Mouse (Mus musculus): ENCODE results near the gene Avpr1b. TPM values are rescaled to one million over a fixed set of nuclear protein-coding genes. Genes with fewer than 3 reads are reported as not detected.

Gene Avpr1b
- total RNA-seq, 1 experiment: not detected

GRCm38 (mm10) chr1:131613361-131614133, 14.5 kb downstream of the Avpr1b start:
- in situ Hi-C loops (cut with MboI; ENCODE audit: low sequenced_read_pairs in 2 of 2, unreplicated experiment in 2 of 2): no loop called here
- DNase-seq (ENCODE audit: low read depth, low spot score): peak; percentile 91
- H3K4me1 ChIP-seq (ENCODE audit: control insufficient read depth in 2 of 2, insufficient read depth in 2 of 2, low read length in 2 of 2, poor library complexity in 1 of 2): peaks cover 0 to 2% of the 10 kb centered on the region in 2 experiments; a peak in 1 of 4 replicates
- no peak overlapping the region for H3K9ac ChIP-seq (ENCODE audit: insufficient read depth, low read depth, low read length, poor library complexity, severe bottlenecking)
- H3K4me3 ChIP-seq (ENCODE audit: insufficient read depth in 1 of 2, low read depth in 1 of 2, low read length in 2 of 2, poor library complexity in 1 of 2, severe bottlenecking in 1 of 2): peak overlapping the region in 1 of 2 experiments; percentile 3; a peak in 1 of 4 replicates
- no peak overlapping the region for H3K27ac ChIP-seq (ENCODE audit: insufficient read depth, low read depth, low read length, poor library complexity, severe bottlenecking)
- no peak for TF ChIP-seq HCFC1 (IDR thresholded peaks at IDR 0.05; ENCODE audit: borderline replicate concordance, insufficient read depth, low read length)
- TF ChIP-seq ZNF384 (IDR thresholded peaks at IDR 0.05; ENCODE audit: low read depth, low read length): peak; percentile 99
- H3K9me3 ChIP-seq (ENCODE audit: control insufficient read depth, insufficient read depth, low read depth, low read length): no peaks in the 10 kb centered on the region
- no peaks in the 10 kb centered on the region for H3K36me3 ChIP-seq (ENCODE audit: control insufficient read depth, insufficient read depth, low read length, poor library complexity, severe bottlenecking)

GRCm38 (mm10) chr1:131614641-131615040, 15.6 kb downstream of the Avpr1b start:
- in situ Hi-C loops (cut with MboI; ENCODE audit: low sequenced_read_pairs in 2 of 2, unreplicated experiment in 2 of 2): no loop called here

GRCm38 (mm10) chr1:131616131-131616530, 17.1 kb downstream of the Avpr1b start:
- Histone ChIP-seq H3K4me1 (ENCODE audit: control insufficient read depth in 2 of 2, insufficient read depth in 2 of 2, low read length in 2 of 2, poor library complexity in 1 of 2) (peaks cover 0 to 2% of the 10 kb centered on the region in 2 experiments; a peak in 1 of 4 replicates), H3K27ac (ENCODE audit: insufficient read depth, low read depth, low read length, poor library complexity, severe bottlenecking) (no peak overlapping the region), H3K36me3 (ENCODE audit: control insufficient read depth, insufficient read depth, low read length, poor library complexity, severe bottlenecking) (no peaks in the 10 kb centered on the region), H3K4me3 (ENCODE audit: insufficient read depth in 1 of 2, low read depth in 1 of 2, low read length in 2 of 2, poor library complexity in 1 of 2, severe bottlenecking in 1 of 2) (no peak overlapping the region), H3K9me3 (ENCODE audit: control insufficient read depth, insufficient read depth, low read depth, low read length) (no peaks in the 10 kb centered on the region), H3K9ac (ENCODE audit: insufficient read depth, low read depth, low read length, poor library complexity, severe bottlenecking) (no peak overlapping the region)
- no peak for TF ChIP-seq ZC3H11A (IDR thresholded peaks at IDR 0.05; ENCODE audit: borderline replicate concordance, low read depth, low read length)
- TF ChIP-seq MAFK (IDR thresholded peaks at IDR 0.05; ENCODE audit: insufficient read depth, low read depth, low read length): no peak
- TF ChIP-seq CHD2 (IDR thresholded peaks at IDR 0.05; ENCODE audit: low read depth, low read length): no peak
- TF ChIP-seq HCFC1 (IDR thresholded peaks at IDR 0.05; ENCODE audit: borderline replicate concordance, insufficient read depth, low read length): no peak
- TF ChIP-seq ZNF384 (IDR thresholded peaks at IDR 0.05; ENCODE audit: low read depth, low read length): no peak
- no peak for DNase-seq (ENCODE audit: low read depth, low spot score)
- in situ Hi-C loops (cut with MboI; ENCODE audit: low sequenced_read_pairs in 2 of 2, unreplicated experiment in 2 of 2): no loop called here

More at GRCm38 (mm10) chr1:131614641-131615040, 15.6 kb downstream of the Avpr1b start:
- Histone ChIP-seq H3K27ac (ENCODE audit: insufficient read depth, low read depth, low read length, poor library complexity, severe bottlenecking) (no peak overlapping the region), H3K9me3 (ENCODE audit: control insufficient read depth, insufficient read depth, low read depth, low read length) (no peaks in the 10 kb centered on the region), H3K4me1 (ENCODE audit: control insufficient read depth in 2 of 2, insufficient read depth in 2 of 2, low read length in 2 of 2, poor library complexity in 1 of 2) (peaks cover 0 to 2% of the 10 kb centered on the region in 2 experiments; a peak in 1 of 4 replicates), H3K9ac (ENCODE audit: insufficient read depth, low read depth, low read length, poor library complexity, severe bottlenecking) (no peak overlapping the region), H3K36me3 (ENCODE audit: control insufficient read depth, insufficient read depth, low read length, poor library complexity, severe bottlenecking) (no peaks in the 10 kb centered on the region), H3K4me3 (ENCODE audit: insufficient read depth in 1 of 2, low read depth in 1 of 2, low read length in 2 of 2, poor library complexity in 1 of 2, severe bottlenecking in 1 of 2) (no peak overlapping the region)
- no peak for DNase-seq (ENCODE audit: low read depth, low spot score)
- TF ChIP-seq HCFC1 (IDR thresholded peaks at IDR 0.05; ENCODE audit: borderline replicate concordance, insufficient read depth, low read length) (no peak), ZNF384 (IDR thresholded peaks at IDR 0.05; ENCODE audit: low read depth, low read length) (no peak), MAFK (IDR thresholded peaks at IDR 0.05; ENCODE audit: insufficient read depth, low read depth, low read length) (no peak), CHD2 (IDR thresholded peaks at IDR 0.05; ENCODE audit: low read depth, low read length) (no peak), ZC3H11A (IDR thresholded peaks at IDR 0.05; ENCODE audit: borderline replicate concordance, low read depth, low read length) (no peak)

GRCm38 (mm10) chr1:131616546-131617220, 17.6 kb downstream of the Avpr1b start:
- no peak overlapping the region for H3K27ac ChIP-seq (ENCODE audit: insufficient read depth, low read depth, low read length, poor library complexity, severe bottlenecking)
- no peaks in the 10 kb centered on the region for H3K36me3 ChIP-seq (ENCODE audit: control insufficient read depth, insufficient read depth, low read length, poor library complexity, severe bottlenecking)
- TF ChIP-seq HCFC1 (IDR thresholded peaks at IDR 0.05; ENCODE audit: borderline replicate concordance, insufficient read depth, low read length) (no peak), CHD2 (IDR thresholded peaks at IDR 0.05; ENCODE audit: low read depth, low read length) (no peak), ZC3H11A (IDR thresholded peaks at IDR 0.05; ENCODE audit: borderline replicate concordance, low read depth, low read length) (no peak), ZNF384 (IDR thresholded peaks at IDR 0.05; ENCODE audit: low read depth, low read length) (no peak), MAFK (IDR thresholded peaks at IDR 0.05; ENCODE audit: insufficient read depth, low read depth, low read length) (no peak)
- DNase-seq (ENCODE audit: low read depth, low spot score): no peak
- in situ Hi-C loops (cut with MboI; ENCODE audit: low sequenced_read_pairs in 2 of 2, unreplicated experiment in 2 of 2): no loop called here
- no peak overlapping the region for H3K4me3 ChIP-seq (ENCODE audit: insufficient read depth in 1 of 2, low read depth in 1 of 2, low read length in 2 of 2, poor library complexity in 1 of 2, severe bottlenecking in 1 of 2)
- no peak overlapping the region for H3K9ac ChIP-seq (ENCODE audit: insufficient read depth, low read depth, low read length, poor library complexity, severe bottlenecking)
- H3K4me1 ChIP-seq (ENCODE audit: control insufficient read depth in 2 of 2, insufficient read depth in 2 of 2, low read length in 2 of 2, poor library complexity in 1 of 2): peaks cover 0 to 2% of the 10 kb centered on the region in 2 experiments; a peak in 1 of 4 replicates
- no peaks in the 10 kb centered on the region for H3K9me3 ChIP-seq (ENCODE audit: control insufficient read depth, insufficient read depth, low read depth, low read length)

Measured in ES-E14 (cell line).